Mouse (Mus musculus): ENCODE measurements at regions not wholly inside any gene's neighbourhood (a gene's known extent, or its start where the extent isn't known, plus 50 kb on each side); places are given as distances from the start of the nearest gene placed in this dataset.

DNA sequence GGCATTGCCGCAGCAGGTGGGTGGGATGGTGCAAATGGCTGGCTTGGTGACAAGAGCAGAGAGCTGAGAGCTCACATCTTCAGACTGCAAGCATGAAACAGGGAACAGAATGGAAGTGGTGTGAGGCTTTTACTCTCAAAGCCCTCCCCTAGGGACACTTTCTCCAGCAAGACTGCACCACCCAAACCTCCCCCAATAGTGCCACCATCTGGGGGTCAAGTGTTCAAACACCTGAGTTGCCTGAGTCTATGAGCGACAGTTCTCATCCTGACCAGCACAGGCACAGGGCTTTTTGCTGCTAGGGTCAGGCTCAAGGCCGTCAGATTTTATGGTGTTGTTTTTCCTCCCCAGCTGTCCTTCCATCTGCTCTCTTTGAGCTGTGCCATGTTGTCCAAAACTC is 337.9 kb upstream of the Eif4g2 start:
- no peak for DNase-seq (ENCODE audit: low read depth, low spot score)

DNA sequence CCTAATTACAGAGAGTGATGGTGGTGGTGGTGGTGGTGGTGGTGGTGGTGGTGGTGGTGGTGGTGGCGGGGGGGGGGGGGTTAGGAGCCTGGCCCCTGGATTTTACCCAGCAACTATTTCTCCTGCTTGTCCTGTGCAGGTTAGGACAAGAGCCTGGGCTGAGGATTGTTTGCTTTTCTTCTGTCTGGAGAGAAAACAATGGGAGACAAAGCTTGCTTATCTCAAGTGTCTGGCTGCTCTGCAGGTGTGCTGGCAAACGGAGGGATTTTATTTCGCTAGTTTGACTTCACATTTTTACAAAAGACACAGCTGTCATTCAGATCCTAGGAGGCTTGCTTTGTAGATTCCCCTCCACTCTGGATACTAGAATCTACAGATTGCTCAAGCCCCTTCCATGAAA is 334.9 kb upstream of the Eif4g2 start:
- no peak for DNase-seq (ENCODE audit: low read depth, low spot score)

DNA sequence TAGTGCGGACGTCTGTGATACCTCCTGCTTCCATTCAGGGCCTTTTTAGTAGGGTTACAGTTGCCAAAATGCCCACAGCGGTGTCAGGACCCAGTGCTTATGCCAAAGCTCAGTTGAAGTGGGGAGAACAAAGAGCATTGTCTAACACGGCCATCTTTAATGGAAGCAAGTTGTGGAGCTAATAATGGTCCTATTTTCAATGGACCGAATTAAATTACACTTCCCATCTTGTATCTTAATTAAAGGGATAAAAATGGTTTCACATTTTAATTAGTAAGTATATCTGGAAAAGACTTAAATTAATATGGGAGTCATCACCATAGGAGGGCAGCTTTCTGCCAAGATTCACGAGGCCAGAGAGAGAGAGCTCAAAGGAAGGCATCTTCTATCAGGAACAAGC is 333.2 kb upstream of the Eif4g2 start:
- DNase-seq (ENCODE audit: low read depth, low spot score), result no peak

DNA sequence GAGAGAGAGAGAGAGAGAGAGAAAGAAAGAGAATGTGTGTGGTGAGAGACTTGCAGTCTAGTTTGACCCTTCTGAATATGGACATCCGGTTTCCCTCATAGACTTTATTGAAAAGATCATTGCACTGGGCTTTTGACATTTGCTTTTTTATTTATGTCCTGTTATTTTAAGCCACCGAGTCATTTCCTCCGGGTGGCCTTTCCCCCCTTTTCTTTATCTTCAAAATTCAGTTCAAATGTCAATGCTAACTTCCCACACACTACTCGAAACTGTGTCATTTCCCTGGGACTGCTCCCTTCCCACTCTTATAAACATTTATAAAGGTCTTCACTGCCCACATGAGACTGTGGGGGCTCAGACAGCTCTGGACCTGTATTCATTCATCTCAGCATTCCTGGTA is 330.9 kb upstream of the Eif4g2 start:
- DNase-seq (ENCODE audit: low read depth, low spot score), result no peak

DNA sequence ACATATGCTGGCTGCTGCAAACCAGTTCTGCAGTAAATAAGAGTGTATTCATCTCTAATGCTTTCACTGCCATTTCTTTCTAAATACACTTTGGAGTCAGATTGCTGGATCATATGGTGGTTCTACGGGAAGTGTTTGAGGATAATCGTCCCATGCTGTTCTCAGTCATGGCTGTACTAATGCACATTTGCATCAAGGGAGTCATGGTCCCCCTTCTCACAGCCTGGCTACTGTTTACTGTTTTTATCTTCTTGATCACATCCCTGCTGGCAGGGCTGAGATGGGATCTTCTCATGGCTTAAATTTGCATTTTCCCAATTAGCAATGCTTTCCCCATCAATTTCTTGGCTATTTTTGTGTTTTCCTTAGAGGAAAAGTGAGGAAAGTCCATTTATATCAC is 330.1 kb upstream of the Eif4g2 start:
- DNase-seq (ENCODE audit: low read depth, low spot score), result no peak

DNA sequence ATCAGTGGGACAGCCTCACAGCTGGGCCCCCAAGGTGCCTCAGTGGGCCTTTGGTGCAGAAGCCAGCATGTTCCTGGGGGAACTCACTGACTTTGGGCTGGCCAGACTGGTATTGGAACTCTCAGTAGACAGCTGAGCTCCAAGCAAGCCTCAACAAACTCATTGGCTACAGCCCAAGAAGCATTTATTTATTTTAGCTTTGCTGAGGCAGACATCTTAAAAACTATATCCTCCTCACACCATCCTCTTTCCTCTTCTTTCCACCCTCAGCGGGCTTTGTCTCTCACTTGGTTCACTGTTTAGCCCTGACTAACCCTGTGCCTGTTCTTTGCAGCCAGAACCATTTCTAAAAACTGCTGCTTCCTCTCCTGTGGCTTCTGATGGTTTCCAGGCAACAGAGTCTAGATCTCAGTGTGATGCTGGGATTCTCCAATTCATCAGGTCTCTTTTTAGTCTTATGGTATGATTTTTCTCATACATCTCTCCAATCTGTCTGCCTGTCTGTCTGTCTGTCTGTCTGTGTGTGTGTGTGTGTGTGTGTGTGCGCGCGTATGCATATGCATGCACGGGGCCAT is 328.6 kb upstream of the Eif4g2 start:
- DNase-seq (ENCODE audit: low read depth, low spot score), result no peak

DNA sequence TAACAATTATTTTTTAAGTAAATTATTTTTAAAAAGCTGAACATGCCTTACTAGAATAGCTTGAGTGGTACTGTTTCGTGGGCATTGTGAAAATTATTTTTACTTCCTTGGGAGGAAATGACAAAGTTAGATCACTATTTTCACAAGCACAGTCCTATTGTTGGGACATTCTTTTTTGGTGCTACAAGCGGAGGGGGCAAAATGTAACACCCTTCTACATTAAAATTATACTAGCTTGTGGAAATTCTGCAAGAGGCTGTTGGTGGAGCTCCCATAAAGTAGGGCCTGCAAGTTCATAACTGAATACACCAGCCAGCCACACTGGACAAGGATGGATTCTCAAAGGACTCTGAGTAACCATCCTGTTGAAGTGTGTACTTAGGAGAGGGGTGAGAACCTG is 313.1 kb upstream of the Eif4g2 start:
- no peak for DNase-seq (ENCODE audit: low read depth, low spot score)

DNA sequence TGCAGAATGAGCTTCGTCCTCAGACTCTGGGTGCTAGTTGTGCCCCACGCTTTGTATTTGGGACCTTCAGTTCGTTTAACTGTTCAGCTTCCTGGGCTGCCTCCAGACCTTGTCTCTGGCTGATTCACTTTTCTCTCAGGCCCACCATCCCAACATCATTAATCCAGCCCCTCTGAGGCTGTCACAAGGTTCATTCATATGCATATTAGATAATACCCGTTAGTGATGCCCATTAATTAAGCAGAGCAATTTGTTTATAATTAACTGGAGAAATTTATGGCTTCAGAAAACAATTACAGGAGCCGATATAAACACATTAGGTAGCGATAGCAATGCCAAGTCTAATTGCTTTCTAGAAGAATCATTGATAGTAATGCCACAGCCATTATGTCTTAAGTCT is 312.3 kb upstream of the Eif4g2 start:
- DNase-seq (ENCODE audit: low read depth, low spot score), result no peak

DNA sequence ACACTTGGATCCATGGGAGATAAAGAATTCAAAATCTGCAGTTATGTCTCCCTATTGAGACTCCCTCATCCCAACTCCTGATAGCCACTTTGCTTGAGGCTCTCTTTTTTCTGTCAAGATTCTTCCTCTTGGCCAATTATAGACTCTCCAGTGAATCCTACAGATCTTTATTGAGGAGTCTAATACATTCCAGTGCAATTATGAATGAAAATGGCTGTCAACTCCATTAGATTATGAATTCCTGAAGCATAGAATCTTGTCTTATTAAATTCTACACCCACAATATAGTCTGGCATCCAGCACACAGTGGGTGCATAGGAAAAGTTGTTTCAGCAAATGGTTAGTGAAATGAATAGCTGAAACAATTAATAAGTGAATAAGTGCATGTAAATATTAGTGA is 311.0 kb upstream of the Eif4g2 start:
- DNase-seq (ENCODE audit: low read depth, low spot score), result no peak

DNA sequence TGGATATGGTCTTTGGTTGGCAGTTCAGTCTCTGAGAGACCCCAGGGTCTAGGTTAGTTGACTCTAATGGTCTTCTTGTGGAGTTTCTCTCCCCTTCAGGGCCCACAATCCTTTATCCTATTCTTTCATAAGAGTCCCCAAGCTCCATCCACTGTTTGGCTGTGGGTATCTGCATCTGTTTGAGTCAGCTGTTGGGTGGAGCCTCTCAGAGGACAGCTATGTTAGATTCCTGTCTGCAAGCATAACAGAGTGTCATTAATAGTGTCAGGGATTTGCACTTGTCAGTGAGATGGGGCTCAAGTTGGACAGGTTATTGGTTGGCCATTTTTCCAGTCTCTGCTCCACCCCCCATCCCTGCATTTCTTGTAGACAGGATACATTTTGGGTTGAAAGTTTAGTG is 306.9 kb upstream of the Eif4g2 start:
- DNase-seq (ENCODE audit: low read depth, low spot score), result no peak

DNA sequence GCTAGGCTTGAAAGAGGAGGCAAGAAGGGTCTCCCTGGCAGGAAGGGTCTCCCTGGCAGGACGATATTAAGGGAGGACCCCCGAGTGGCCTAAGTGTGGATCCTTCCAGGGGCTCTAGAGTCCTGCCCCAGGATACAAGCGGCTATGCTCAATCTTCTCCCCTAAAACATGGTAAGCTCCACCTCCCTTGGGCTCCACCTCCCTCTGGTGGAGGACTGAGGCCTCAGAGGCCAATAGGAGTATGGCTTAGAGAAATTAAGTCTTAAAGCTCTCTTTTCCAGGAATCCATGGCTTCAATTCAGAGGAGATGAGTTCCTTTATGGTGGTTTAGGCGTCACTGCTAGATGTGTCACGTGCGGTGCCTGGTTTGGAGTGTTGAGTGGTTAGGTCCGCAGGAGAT is 291.7 kb upstream of the Eif4g2 start:
- no peak for DNase-seq (ENCODE audit: low read depth, low spot score)

DNA sequence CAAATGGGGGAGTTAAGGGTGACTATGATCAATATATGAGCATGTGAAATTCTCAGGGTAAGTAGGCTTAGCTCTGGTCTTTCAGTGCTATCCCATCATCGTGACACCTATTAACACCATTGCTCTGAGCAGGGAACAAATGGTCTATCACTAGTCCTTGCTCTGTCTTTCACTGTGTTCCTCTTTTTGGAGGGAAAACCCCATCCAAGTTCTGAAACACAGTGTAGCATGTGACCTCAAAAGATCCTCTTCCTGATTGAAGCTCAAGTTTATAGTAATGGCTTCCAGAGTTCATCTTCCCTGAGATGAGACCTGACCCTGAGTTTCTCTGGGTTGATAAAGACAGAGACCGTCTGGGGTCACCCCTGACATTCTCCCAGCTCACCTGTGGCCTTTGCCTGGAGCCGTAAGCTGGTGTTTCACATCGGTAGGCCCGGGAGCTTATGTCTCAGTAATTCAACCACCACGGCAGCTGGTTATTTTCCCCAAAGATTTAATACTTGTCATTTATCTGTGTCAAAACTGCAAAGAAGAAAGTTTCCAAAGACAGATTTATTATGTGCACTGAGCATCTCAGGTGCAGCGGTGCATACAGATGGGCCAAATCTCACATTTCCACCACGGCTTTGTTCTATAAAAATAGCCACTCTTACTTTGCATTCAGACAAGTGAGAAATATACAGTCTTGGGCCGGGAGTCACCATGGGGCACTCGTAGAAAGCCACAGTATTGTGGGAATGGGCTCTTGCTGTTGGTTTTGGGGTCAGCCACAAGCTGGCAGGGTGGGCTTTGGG is 290.7 kb upstream of the Eif4g2 start:
- no peak for DNase-seq (ENCODE audit: low read depth, low spot score)

DNA sequence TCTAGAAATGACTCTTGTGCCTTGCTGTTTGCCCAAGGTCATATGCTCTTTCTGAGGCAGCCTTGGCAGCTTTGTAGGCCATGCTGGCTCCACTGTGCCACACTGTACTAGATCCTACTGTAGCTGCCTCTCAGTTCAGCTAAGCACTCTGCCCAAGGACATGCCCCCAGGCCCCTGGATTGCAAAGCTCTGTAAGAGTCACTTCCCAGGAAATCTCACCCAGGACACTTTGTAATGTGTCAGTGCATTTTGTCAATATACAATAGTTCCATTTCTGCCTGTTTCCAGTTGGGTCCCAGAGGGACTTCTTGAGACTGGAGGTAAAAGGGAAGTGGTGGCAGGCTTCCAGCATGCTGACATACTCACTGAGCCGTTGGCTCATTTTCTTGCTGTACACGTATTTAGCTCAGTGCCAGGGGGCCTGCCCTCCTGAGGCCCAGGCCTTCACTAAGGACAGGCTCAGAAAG is 287.6 kb upstream of the Eif4g2 start:
- DNase-seq (ENCODE audit: low read depth, low spot score), result no peak

DNA sequence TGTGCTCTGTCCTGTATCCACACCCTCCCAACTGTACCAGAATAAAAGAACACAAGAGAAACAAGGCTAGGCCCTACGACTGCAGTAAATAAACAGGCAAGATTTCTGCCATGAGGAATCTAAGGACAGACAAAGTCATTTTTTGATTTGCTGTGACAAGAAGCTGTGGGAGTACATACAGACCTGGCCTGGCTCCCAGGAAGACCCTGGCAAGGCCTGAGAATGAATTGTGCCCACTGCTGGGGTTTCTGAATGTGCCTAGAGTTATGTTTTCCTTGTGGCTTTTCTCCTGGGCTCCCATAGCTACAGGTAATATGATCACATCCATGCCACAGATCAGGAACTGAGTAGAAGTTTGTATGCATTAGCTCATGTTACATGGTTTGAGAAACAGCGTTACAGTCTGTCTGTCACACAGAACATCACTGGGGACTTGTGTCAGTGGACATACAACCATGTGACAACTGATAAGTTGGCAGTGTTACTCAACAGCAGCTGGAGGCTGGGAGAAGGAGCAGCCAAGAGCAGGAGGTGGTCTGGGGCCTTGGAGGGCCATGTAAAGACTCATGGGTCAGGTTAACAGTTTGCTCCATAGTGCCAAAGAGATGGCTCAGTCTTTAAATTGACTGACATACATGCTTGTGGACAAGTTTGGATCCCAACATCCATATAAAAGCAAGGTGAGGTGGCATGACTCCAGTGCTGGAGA is 285.6 kb upstream of the Eif4g2 start:
- DNase-seq (ENCODE audit: low read depth, low spot score), result no peak

DNA sequence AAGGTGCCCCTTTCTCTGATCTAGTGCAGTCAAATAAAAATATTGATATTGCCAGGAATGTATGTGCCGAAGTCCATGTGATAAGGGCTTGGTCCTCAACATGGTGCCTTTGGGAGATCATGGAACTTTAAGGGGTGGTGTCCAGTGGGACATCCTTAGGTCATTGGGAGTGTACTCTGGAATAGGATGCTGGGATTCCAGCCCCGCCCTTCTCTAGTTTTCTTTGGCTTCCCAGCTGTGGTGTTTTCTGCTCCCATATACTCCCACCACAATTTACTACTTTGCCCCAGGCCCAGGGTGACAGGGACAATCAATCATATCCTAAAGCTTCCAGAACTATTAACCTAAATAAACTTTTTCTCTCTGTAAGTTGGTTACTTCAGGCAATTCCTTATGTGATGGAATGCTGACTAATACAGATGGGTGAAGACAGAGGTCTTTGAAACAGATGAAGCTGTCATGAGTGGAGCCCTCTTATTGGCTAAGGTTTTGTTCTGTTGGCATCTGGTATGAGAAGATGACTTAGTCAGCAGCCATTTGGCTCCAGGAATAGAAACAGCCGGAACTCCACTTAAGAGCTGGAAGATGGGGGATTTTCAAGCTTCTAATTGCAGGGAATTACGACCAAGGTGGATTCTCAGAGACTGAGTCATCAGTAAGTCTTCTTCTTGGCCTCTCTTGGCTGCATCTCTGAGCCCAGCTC is 284.3 kb upstream of the Eif4g2 start:
- DNase-seq (ENCODE audit: low read depth, low spot score), result no peak

DNA sequence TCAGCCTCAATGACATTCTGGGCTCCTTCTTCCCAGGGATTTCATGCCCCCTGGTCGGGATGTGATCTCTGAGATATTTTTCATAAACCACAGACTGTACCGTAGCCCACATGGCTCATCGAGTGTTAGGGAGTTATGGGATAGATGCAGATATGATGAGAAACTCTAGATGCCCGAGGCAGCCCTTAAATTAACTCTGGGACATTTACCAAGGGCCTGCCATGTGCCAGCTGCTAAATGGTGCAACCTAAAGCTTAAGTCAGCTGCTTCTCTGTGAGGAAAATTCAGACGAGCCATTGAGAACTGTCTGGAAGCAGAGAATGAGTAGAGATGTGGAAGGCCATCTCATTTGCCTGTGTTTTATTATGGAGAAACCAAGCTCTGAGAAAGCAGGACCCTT is 282.6 kb upstream of the Eif4g2 start:
- no peak for DNase-seq (ENCODE audit: low read depth, low spot score)

DNA sequence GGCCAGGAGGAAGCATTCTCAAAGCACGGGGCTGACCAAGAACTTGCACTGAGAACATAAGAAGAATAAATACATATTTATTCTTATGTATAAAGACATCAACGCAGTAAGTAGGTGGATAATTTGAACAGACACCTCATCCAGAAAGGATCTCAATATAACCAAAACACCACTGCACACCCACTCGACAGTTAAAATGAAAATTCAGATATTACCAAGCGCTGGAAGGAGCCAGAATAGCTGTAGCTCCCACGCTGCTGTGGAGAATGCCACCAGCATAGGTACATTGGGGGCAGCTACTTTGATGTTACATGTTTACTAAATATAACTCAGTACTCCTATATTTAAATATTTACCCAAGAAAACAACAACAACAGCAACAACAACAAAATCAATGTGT is 280.4 kb upstream of the Eif4g2 start:
- DNase-seq (ENCODE audit: low read depth, low spot score), result no peak

DNA sequence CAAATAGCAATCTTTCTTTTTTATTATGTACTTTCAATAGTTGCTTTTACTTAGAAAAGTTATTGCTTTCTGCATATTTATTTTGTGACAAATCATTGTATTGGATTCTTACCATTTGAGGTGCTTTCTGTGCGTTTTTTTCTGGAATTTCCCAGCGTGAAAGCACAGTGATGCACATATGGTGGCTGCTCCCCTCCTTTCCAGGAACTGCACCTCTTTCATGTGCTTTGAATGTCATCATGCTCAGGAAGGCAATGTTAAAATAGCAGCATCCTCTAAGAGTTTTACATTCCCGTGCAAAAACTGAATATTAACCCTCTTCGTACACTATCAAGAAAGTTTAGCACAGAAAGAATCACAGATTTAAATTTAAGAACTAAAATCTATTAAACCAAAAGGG is 279.8 kb upstream of the Eif4g2 start:
- DNase-seq (ENCODE audit: low read depth, low spot score), result no peak

DNA sequence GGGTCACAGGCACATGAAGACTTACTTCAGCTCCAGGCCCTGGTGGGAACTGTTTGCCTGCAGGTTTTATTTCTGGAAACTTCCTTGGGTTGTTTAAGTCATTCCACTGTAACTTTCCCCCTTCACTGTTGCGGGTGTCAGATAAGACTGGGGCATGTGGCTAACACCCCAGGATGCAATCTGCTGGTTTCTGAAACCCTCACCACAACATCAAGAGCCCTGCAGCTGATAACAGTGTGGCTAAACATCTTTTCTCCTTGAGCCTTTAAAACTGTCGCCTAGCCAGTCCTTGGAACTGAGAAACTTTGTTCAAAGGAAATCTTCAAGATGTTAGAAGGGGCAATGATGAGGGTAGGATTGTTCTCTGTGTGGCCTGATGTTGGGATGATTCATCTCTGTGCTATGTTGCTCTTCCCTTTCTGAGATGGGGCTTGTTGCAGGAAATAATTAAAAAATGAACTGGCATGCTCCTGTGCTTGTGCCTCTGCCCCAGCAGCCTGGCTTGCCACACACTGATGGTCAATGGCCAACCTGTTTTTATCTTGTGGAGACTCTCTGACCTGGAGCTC is 272.3 kb upstream of the Eif4g2 start:
- no peak for DNase-seq (ENCODE audit: low read depth, low spot score)

DNA sequence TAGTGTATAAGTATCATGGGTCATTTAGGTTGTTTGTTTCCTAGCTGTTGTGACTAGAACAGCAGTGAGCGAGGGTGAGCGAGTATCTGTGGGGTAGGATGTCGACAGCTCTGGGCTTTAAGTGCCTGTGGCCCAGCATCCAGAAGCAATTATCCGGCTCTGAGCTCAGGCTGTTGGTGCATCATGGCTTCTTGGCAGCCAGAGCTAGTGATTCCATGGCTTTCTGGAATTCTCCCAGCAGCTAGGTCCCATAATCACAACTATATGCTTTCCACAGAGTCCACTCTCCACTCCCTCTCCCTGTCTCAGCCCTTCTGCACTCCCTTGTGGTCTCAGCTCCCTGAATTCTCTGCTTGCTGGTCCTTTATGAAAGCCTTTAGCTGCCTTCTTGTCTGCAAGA is 271.2 kb upstream of the Eif4g2 start:
- DNase-seq (ENCODE audit: low read depth, low spot score), result no peak

DNA sequence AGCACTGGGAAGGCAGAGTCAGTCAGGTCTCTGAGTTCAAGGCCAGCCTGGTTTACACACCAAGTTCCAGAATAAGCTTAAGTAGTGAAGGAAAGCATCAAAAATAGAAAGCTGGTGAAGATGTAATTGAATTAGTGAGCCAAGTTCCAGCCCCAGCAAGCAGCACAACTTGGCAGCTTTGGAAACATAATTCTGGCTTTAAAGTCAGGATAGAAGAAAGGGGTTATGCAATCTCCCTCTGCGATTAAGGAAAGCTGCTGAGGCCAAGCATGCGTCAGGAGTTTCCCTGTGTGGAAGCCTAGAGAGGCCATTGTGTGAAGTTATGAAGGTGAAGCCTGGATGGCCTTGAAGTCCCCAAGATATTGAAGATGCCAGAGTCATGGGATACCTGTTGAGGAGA is 269.3 kb upstream of the Eif4g2 start:
- no peak for DNase-seq (ENCODE audit: low read depth, low spot score)

DNA sequence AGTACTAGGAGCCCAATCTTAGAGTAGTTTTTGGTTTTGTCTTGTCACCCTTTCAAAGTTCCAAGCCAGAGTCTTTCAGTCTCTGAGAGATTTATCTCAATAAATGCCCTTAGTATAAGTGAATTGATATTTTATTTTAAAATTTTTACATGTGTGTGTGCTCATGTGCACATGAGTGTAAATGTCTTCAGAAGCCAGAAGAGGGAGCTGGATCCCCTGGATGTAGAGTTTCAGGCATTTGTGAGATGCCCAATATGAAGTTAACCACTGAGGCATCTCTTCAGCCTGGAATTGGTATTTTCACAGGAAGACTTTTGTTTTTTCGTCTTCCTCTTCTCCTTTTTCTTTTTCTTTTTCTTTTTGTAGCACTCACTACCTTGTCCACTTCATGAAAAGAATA is 262.3 kb upstream of the Eif4g2 start:
- no peak for DNase-seq (ENCODE audit: low read depth, low spot score)
